Mouse (Mus musculus) C2C12 (cell line): ENCODE measurements at regions not wholly inside any gene's neighbourhood (a gene's known extent, or its start where the extent isn't known, plus 50 kb on each side); places are given as distances from the start of the nearest gene placed in this dataset.

Experiments used
- CTCF ChIP-seq: IDR thresholded peaks from one replicate; pipeline ENCODE4 v1.5.1; 2011; ENCODE audit not compliant: control insufficient read depth, insufficient read depth, insufficient read length
- MAX ChIP-seq: IDR thresholded peaks from one replicate; pipeline ENCODE4 v1.6.1; 2011; ENCODE audit warnings: mild to moderate bottlenecking, control low read depth
- MYOD1 ChIP-seq: IDR thresholded peaks from one replicate; pipeline ENCODE4 v1.6.1; 2011; ENCODE audit warnings: low read depth; ENCODE audit not compliant: control insufficient read depth, insufficient read length
- MYOG ChIP-seq: IDR thresholded peaks from one replicate; pipeline ENCODE4 v1.6.1; 2011; ENCODE audit not compliant: control insufficient read depth, insufficient read length; ENCODE audit errors: extremely low read depth
- USF1 ChIP-seq: IDR thresholded peaks from one replicate; pipeline ENCODE4 v1.6.1; 2011; ENCODE audit warnings: low read depth, mild to moderate bottlenecking, control low read depth, moderate library complexity

DNA sequence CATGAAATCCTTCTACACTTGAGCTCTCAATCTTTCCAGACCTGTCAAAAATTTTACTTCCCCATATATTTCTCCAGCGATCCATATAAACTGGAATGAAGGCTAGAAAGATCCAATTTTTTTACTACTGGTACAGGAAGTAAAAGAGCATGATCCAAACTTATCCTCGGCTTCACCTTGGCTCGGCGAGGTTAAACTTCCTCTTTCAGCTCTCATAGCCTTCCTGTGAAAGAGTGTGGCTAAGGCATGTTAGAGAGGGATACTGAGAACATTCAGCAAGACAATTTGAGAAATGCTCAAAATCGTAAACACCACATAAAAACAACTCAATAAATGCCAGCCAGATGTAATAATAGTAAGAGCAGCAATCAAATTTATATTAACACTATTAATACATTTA lies 380.3 kb upstream of the Cblb start:
- TF ChIP-seq CTCF = no peak
- TF ChIP-seq MAX = no peak
- TF ChIP-seq USF1 = no peak
- TF ChIP-seq MYOG = no peak
- no peak for TF ChIP-seq MYOD1
